Mouse (Mus musculus) heart, postnatal 4 days (tissue): Measurements from ENCODE around the gene Nup210. TPM values are rescaled to one million over a fixed set of nuclear protein-coding genes. Genes with fewer than 3 reads are reported as not detected.
"Not testable (repeated sequence)": the region's sequence is repeated elsewhere in the genome, so short reads cannot be mapped to it uniquely, and the experiment has no call there.

Source experiments
- DNase-seq: peaks from one replicate; pipeline ENCODE4 v3.0.0; 2021
- total RNA-seq, 2 experiments: library from RNA; stranded (reverse); gene quantifications; 2 replicates each; pipeline ENCODE4 v1.2.3; 2021

The Nup210 gene
- total RNA-seq, 2 experiments from 2014 or later: 13.1 to 15.4 TPM

GRCm38 (mm10) chr6:91137343-91137956 lies 20.8 kb upstream of the Nup210 start:
- DNase-seq: no peak

DNA sequence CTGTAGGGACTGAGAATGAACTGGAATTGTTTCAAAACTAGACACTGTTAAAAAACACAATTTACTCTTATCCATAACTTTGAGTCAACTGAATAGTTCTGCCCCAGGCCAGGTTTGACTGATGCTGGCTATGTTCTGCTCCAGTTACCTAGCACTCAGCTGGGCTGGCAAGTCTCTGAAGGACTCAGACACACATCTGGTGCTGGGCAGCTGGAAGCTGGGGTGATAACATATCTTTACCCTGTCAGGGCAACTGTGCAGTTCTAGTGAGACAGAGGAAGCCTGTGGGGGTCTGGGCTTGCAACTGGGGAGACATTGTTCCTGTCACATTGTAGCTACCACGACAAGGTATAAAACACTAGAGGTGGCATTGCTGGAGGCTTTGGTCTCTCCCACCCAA lies 14.2 kb upstream of the Nup210 start:
- DNase-seq: no peak

DNA sequence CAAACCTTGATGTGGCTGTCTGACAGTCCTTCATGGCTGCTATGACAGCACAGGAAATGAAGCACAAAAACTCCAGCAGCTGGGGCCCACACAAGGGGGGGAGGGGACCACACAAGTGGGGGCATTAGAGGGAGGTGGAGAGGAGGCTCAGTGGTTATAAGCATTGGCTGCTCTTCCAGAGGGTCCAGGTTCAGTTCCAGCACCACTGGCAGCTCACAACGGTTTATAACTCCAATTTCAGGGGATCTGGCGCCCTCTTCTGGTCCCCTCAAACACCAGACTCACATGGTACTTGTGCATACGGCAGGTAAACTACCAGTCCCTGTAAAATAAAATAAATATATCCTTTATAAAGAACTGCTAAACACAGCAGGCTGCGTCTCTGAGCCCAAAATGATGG lies 12.4 kb upstream of the Nup210 start:
- no peak for DNase-seq

DNA sequence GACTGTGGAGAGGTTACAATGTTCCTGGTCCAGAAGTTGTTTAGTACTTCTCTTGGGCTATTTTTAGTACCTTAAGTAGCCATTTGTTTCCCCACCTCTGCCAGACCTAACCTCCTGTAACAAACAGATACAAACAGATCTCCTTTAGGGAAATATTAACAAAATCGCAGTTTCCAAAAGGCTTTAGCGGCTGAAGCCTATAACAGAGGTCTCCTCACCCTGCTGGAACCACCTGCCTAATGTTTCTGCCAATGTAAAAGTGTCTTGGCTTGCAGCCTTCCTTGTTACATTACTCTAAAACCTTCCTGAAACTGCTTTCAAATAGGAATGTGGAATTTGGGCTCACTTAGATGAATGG lies 8.6 kb upstream of the Nup210 start:
- DNase-seq: no peak

GRCm38 (mm10) chr6:91124286-91125227 lies 7.9 kb upstream of the Nup210 start:
- DNase-seq: no peak

GRCm38 (mm10) chr6:91123453-91123852 lies 6.8 kb upstream of the Nup210 start:
- DNase-seq: no peak

GRCm38 (mm10) chr6:91121089-91121488 lies 4.5 kb upstream of the Nup210 start:
- DNase-seq: not testable (repeated sequence)

DNA sequence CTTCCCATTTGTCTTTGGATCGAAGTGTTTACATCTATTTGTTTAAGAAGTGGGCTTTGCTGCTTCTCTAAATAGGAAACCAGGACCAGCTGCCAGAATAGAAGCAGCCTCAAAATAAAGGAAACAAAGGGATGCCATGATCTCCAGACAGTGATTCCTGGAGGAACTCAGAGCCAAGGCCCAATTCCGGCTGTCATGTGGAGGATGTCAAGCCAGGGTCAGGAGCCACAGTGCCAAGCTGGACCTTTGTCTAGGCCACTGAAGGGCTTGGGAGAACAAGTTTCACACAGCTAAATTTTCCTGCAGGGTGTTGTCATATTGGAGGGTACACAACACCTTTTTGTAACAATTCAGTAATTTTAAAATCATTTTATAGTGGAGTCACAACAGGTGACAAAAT lies 3.6 kb upstream of the Nup210 start:
- DNase-seq: no peak

DNA sequence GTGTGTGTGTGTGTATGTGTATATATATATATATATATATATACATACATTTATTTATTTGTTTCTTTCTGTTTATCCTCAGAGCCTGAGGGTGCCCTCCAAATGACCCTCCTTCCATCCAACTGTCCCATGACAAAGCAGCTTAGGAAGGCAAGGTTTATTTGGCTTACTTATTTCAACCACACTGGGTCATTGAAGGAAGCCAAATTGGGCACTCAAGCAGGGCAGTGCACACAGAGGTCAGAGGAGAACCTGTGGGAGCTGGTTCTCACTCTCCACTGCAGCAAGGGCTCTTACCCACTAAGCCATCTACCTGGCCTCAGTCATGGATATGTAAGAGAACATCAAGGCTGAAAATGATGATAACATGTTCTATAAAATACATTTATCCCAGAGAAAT lies 1.9 kb upstream of the Nup210 start:
- DNase-seq: no peak

DNA sequence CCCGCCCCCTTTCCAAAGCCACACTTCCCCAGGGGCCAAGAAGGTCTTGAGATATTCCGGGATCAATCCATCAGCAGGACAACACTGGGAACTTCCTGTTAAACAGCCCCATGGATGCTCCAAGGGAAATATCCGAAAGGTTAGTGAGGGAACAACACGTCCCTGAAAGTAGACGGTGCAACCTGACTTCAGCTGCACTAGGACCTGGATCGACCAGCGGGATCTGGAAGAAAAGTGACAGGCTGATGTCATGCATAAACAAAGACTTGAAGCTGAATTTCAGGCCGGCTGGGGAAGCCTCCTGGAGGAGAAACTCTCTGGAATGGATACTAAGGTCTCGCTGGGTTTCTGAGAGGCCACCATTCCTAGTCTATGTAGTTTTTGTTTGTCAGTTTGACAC lies 520 bp upstream of the Nup210 start:
- DNase-seq: peak; percentile 32

DNA sequence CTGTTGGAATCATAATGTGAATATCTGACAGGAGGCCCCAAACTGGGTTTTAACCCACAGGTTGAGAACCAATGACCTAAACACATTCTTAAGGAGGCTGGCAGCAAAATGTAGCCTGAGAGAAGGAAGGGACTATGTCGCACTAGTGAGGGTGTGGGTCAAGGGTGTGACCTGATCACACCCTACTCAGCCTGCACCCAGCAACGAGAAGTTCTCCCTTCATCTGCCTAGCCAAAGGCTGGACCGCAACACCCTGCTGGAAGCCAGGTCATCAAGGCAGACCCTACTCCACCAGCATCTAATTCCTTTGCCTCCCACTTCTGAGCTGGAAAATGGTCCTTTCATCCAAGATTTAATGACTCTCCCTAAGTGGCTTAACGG lies 776 bp downstream of the Nup210 start:
- DNase-seq: no peak

DNA sequence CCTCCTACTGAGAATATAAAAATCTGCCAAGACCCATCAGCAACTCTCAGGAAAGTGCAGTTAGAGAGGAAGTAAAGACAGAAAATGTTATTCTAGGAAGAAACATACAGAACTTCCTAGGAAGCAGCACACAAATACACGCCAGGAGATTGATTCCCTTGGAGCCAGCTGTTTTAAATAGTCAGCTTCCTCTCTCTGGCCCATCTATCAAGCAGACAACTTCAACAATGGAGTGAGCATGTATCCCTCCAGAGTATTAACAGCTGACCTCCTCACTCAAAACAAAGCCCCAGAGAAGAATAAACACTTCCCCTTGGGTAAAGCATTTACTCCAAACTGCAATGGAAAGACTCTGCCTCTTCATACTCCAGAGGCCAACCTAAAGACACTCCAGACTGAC lies 1.5 kb downstream of the Nup210 start:
- DNase-seq: no peak

- DNase-seq: no peak
Measured at GRCm38 (mm10) chr6:91114716-91115115, 1.9 kb downstream of the Nup210 start.

GRCm38 (mm10) chr6:91111954-91112252 lies 4.7 kb downstream of the Nup210 start:
- DNase-seq: no peak

- no peak for DNase-seq
Measured at GRCm38 (mm10) chr6:91111141-91111953, 5.3 kb downstream of the Nup210 start.

GRCm38 (mm10) chr6:91110323-91111020 lies 6.2 kb downstream of the Nup210 start:
- no peak for DNase-seq

- DNase-seq: no peak
Measured at GRCm38 (mm10) chr6:91109489-91109888, 7.1 kb downstream of the Nup210 start.

GRCm38 (mm10) chr6:91108917-91109450 lies 7.6 kb downstream of the Nup210 start:
- no peak for DNase-seq

- DNase-seq: no peak
Measured at GRCm38 (mm10) chr6:91108301-91108916, 8.2 kb downstream of the Nup210 start.

DNA sequence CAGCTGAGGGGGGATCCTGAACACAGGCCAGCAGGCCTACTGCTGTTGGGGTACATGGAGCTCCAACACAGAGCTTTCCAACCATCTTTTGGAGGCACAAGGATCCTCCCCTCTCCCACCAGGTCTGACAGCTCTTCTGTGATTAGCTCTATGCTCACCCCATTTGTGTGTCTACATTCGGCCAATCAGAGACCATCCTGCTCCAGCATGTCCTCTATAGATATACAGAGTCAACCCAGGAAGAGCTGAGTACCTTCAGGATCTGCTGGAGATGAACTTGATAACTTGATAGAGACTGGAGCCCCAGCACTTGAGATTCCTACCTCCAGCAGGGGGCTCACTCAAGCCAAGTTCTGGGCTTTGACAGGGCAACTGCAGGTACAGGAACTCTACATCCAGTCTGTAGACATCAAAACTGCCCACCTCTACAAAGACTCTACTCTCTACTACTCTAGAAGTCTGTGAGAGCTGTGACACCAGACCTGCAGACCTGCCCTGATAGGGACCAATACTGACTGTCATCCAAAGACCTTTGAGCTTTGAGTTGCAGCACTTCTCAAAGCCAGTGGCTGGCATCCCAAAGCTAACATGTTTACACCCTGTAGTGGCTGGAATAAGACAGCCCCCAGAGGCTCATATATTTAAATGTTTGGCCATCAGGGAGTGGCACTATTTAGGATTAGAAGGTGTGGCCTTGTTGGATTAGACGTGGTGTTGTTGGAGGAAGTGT lies 11.1 kb downstream of the Nup210 start:
- no peak for DNase-seq

- peak; percentile 21 for DNase-seq
Measured at GRCm38 (mm10) chr6:91104765-91105399, 11.7 kb downstream of the Nup210 start.
